Mouse (Mus musculus): ENCODE measurements at regions not wholly inside any gene's neighbourhood (a gene's known extent, or its start where the extent isn't known, plus 50 kb on each side); places are given as distances from the start of the nearest gene placed in this dataset.

GRCm38 (mm10) chr12:48223298-48223697, 1159.2 kb upstream of the Foxg1 start:
- no peak for ATAC-seq
- H3K27me3 ChIP-seq (replicated peaks; ENCODE audit: control insufficient read depth, insufficient read depth, low read length) = no peaks in the 10 kb centered on the region
- H3K4me3 ChIP-seq (ENCODE audit: low read length) = no peak overlapping the region
- 0 out of 2 replicates have a peak overlapping the region, but pooled peaks have one; percentile 56 for H3K27ac ChIP-seq (ENCODE audit: low read depth, low read length)
- no peak overlapping the region for H3K9ac ChIP-seq (ENCODE audit: low read depth, low read length)
- 6% methylated on average over 1 of the region's 1 CpGs for WGBS
- no peaks in the 10 kb centered on the region for H3K9me3 ChIP-seq (ENCODE audit: control insufficient read depth, low read length)
- H3K36me3 ChIP-seq (ENCODE audit: control insufficient read depth, insufficient read depth, low read length) = no peaks in the 10 kb centered on the region
- H3K4me1 ChIP-seq (ENCODE audit: control insufficient read depth, insufficient read depth, low read depth, low read length) = no peaks in the 10 kb centered on the region
- H3K4me2 ChIP-seq (ENCODE audit: low read length) = no peak overlapping the region

GRCm38 (mm10) chr12:48221976-48222800, 1160.3 kb upstream of the Foxg1 start:
- Histone ChIP-seq H3K27me3 (replicated peaks; ENCODE audit: control insufficient read depth, insufficient read depth, low read length) (no peaks in the 10 kb centered on the region), H3K9me3 (ENCODE audit: control insufficient read depth, low read length) (no peaks in the 10 kb centered on the region), H3K4me1 (ENCODE audit: control insufficient read depth, insufficient read depth, low read depth, low read length) (no peaks in the 10 kb centered on the region), H3K4me2 (ENCODE audit: low read length) (no peak overlapping the region), H3K36me3 (ENCODE audit: control insufficient read depth, insufficient read depth, low read length) (no peaks in the 10 kb centered on the region), H3K4me3 (ENCODE audit: low read length) (no peak overlapping the region), H3K9ac (ENCODE audit: low read depth, low read length) (no peak overlapping the region), H3K27ac (ENCODE audit: low read depth, low read length) (peak overlapping the region; percentile 14; the same call in 1 of the 2 replicates)
- ATAC-seq = peak; percentile 95
- 21% methylated on average over 3 of the region's 3 CpGs for WGBS

GRCm38 (mm10) chr12:48181831-48182230, 1200.6 kb upstream of the Foxg1 start:
- H3K36me3 ChIP-seq (ENCODE audit: control insufficient read depth, insufficient read depth, low read length) = no peaks in the 10 kb centered on the region
- no peaks in the 10 kb centered on the region for H3K27me3 ChIP-seq (replicated peaks; ENCODE audit: control insufficient read depth, insufficient read depth, low read length)
- H3K4me3 ChIP-seq (ENCODE audit: low read length) = no peak overlapping the region
- WGBS = 34% methylated on average over 1 of the region's 1 CpGs
- no peak overlapping the region for H3K4me2 ChIP-seq (ENCODE audit: low read length)
- no peaks in the 10 kb centered on the region for H3K9me3 ChIP-seq (ENCODE audit: control insufficient read depth, low read length)
- H3K4me1 ChIP-seq (ENCODE audit: control insufficient read depth, insufficient read depth, low read depth, low read length) = no peaks in the 10 kb centered on the region
- no peak for ATAC-seq
- H3K27ac ChIP-seq (ENCODE audit: low read depth, low read length) = no peak overlapping the region
- H3K9ac ChIP-seq (ENCODE audit: low read depth, low read length) = no peak overlapping the region

- Histone ChIP-seq H3K9me3 (ENCODE audit: control insufficient read depth, low read length) (no peaks in the 10 kb centered on the region), H3K4me2 (ENCODE audit: low read length) (no peak overlapping the region), H3K9ac (ENCODE audit: low read depth, low read length) (no peak overlapping the region), H3K27ac (ENCODE audit: low read depth, low read length) (no peak overlapping the region), H3K4me1 (ENCODE audit: control insufficient read depth, insufficient read depth, low read depth, low read length) (no peaks in the 10 kb centered on the region), H3K4me3 (ENCODE audit: low read length) (no peak overlapping the region), H3K36me3 (ENCODE audit: control insufficient read depth, insufficient read depth, low read length) (no peaks in the 10 kb centered on the region), H3K27me3 (replicated peaks; ENCODE audit: control insufficient read depth, insufficient read depth, low read length) (no peaks in the 10 kb centered on the region)
- ATAC-seq = no peak
- 57% methylated on average over 6 of the region's 6 CpGs for WGBS
Measured at GRCm38 (mm10) chr12:48173926-48174601, 1208.4 kb upstream of the Foxg1 start.

GRCm38 (mm10) chr12:48146117-48146516, 1236.3 kb upstream of the Foxg1 start:
- no peak overlapping the region for H3K27ac ChIP-seq (ENCODE audit: low read depth, low read length)
- H3K4me3 ChIP-seq (ENCODE audit: low read length) = no peak overlapping the region
- H3K4me1 ChIP-seq (ENCODE audit: control insufficient read depth, insufficient read depth, low read depth, low read length) = no peaks in the 10 kb centered on the region
- H3K9me3 ChIP-seq (ENCODE audit: control insufficient read depth, low read length) = no peaks in the 10 kb centered on the region
- H3K9ac ChIP-seq (ENCODE audit: low read depth, low read length) = no peak overlapping the region
- no peaks in the 10 kb centered on the region for H3K27me3 ChIP-seq (replicated peaks; ENCODE audit: control insufficient read depth, insufficient read depth, low read length)
- no peak for ATAC-seq
- H3K4me2 ChIP-seq (ENCODE audit: low read length) = no peak overlapping the region
- no peaks in the 10 kb centered on the region for H3K36me3 ChIP-seq (ENCODE audit: control insufficient read depth, insufficient read depth, low read length)

GRCm38 (mm10) chr12:48122996-48123395, 1259.5 kb upstream of the Foxg1 start:
- H3K9ac ChIP-seq (ENCODE audit: low read depth, low read length) = no peak overlapping the region
- 91% methylated on average over 4 of the region's 4 CpGs for WGBS
- no peak overlapping the region for H3K4me2 ChIP-seq (ENCODE audit: low read length)
- no peak overlapping the region for H3K4me3 ChIP-seq (ENCODE audit: low read length)
- no peak for ATAC-seq
- H3K9me3 ChIP-seq (ENCODE audit: control insufficient read depth, low read length) = no peaks in the 10 kb centered on the region
- H3K36me3 ChIP-seq (ENCODE audit: control insufficient read depth, insufficient read depth, low read length) = no peaks in the 10 kb centered on the region
- H3K27me3 ChIP-seq (replicated peaks; ENCODE audit: control insufficient read depth, insufficient read depth, low read length) = no peaks in the 10 kb centered on the region
- no peak overlapping the region for H3K27ac ChIP-seq (ENCODE audit: low read depth, low read length)
- H3K4me1 ChIP-seq (ENCODE audit: control insufficient read depth, insufficient read depth, low read depth, low read length) = no peaks in the 10 kb centered on the region

GRCm38 (mm10) chr12:48099727-48100126, 1281.0 kb upstream of the Nova1 start:
- H3K27ac ChIP-seq (ENCODE audit: low read depth, low read length) = no peak overlapping the region
- peaks cover 10% of the 10 kb centered on the region; the same call in 1 of the 2 replicates for H3K9me3 ChIP-seq (ENCODE audit: control insufficient read depth, low read length)
- no peaks in the 10 kb centered on the region for H3K4me1 ChIP-seq (ENCODE audit: control insufficient read depth, insufficient read depth, low read depth, low read length)
- WGBS = 44% methylated on average over 3 of the region's 3 CpGs
- no peak overlapping the region for H3K4me2 ChIP-seq (ENCODE audit: low read length)
- H3K9ac ChIP-seq (ENCODE audit: low read depth, low read length) = no peak overlapping the region
- no peaks in the 10 kb centered on the region for H3K27me3 ChIP-seq (replicated peaks; ENCODE audit: control insufficient read depth, insufficient read depth, low read length)
- H3K4me3 ChIP-seq (ENCODE audit: low read length) = no peak overlapping the region
- H3K36me3 ChIP-seq (ENCODE audit: control insufficient read depth, insufficient read depth, low read length) = no peaks in the 10 kb centered on the region
- no peak for ATAC-seq

GRCm38 (mm10) chr12:48086988-48087387, 1268.3 kb upstream of the Nova1 start:
- no peaks in the 10 kb centered on the region for H3K9me3 ChIP-seq (ENCODE audit: control insufficient read depth, low read length)
- no peak overlapping the region for H3K9ac ChIP-seq (ENCODE audit: low read depth, low read length)
- H3K4me3 ChIP-seq (ENCODE audit: low read length) = no peak overlapping the region
- H3K36me3 ChIP-seq (ENCODE audit: control insufficient read depth, insufficient read depth, low read length) = no peaks in the 10 kb centered on the region
- no peaks in the 10 kb centered on the region for H3K27me3 ChIP-seq (replicated peaks; ENCODE audit: control insufficient read depth, insufficient read depth, low read length)
- no peak for ATAC-seq
- no peak overlapping the region for H3K4me2 ChIP-seq (ENCODE audit: low read length)
- H3K4me1 ChIP-seq (ENCODE audit: control insufficient read depth, insufficient read depth, low read depth, low read length) = no peaks in the 10 kb centered on the region
- H3K27ac ChIP-seq (ENCODE audit: low read depth, low read length) = no peak overlapping the region
- WGBS = 94% methylated on average over 5 of the region's 5 CpGs

- no peaks in the 10 kb centered on the region for H3K36me3 ChIP-seq (ENCODE audit: control insufficient read depth, insufficient read depth, low read length)
- no peaks in the 10 kb centered on the region for H3K4me1 ChIP-seq (ENCODE audit: control insufficient read depth, insufficient read depth, low read depth, low read length)
- H3K4me3 ChIP-seq (ENCODE audit: low read length) = no peak overlapping the region
- no peaks in the 10 kb centered on the region for H3K27me3 ChIP-seq (replicated peaks; ENCODE audit: control insufficient read depth, insufficient read depth, low read length)
- no peaks in the 10 kb centered on the region for H3K9me3 ChIP-seq (ENCODE audit: control insufficient read depth, low read length)
- H3K9ac ChIP-seq (ENCODE audit: low read depth, low read length) = no peak overlapping the region
- no peak overlapping the region for H3K4me2 ChIP-seq (ENCODE audit: low read length)
- 90% methylated on average over 3 of the region's 3 CpGs for WGBS
- H3K27ac ChIP-seq (ENCODE audit: low read depth, low read length) = no peak overlapping the region
- no peak for ATAC-seq
Measured at GRCm38 (mm10) chr12:48083377-48083776, 1264.6 kb upstream of the Nova1 start.
